Mouse (Mus musculus) small intestine, adult 2 months (tissue): ENCODE data around the gene Lrrc31.

Experiments used
- CTCF ChIP-seq: fragments of 200-500 bp; IDR thresholded peaks from 2 replicates; pipeline ENCODE4 v1.5.1; 2012; ENCODE audit warnings: low read depth, mild to moderate bottlenecking, control low read depth, inconsistent platforms, low read length, moderate library complexity, mixed read lengths; ENCODE audit not compliant: insufficient replicate concordance, insufficient read length; ENCODE audit errors: extremely low read depth
- POLR2A ChIP-seq: fragments of 200-500 bp; IDR thresholded peaks from 2 replicates; pipeline ENCODE4 v1.6.1; 2012; ENCODE audit warnings: low read depth, mild to moderate bottlenecking, control low read depth, inconsistent platforms, low read length, moderate library complexity

- TF ChIP-seq CTCF (no peak), POLR2A (no peak)
These were observed 4.0 kb downstream of the Lrrc31 start for GRCm38 (mm10) chr3:30695661-30696060.
